Mouse (Mus musculus) CH12.LX (cell line): ENCODE measurements around the gene Gm28053. TPM values are rescaled to one million over a fixed set of nuclear protein-coding genes. Genes with fewer than 3 reads are reported as not detected.

Experiments
- DNase-seq: peaks from one replicate; pipeline ENCODE4 v3.0.0-alpha.2; 2013; ENCODE audit errors: extremely low read depth
- H3K27ac ChIP-seq: 2 replicates; pipeline ENCODE4 v1.5.1; 2012; ENCODE audit warnings: low read depth, mild to moderate bottlenecking, control low read depth, moderate library complexity; ENCODE audit not compliant: insufficient read depth
- H3K27me3 ChIP-seq: replicated peaks from 2 replicates; pipeline ENCODE3; 2012; ENCODE audit warnings: inconsistent platforms
- H3K36me3 ChIP-seq, 2 experiments: replicated peaks in 1 of 2; 2 replicates each; pipeline versions ENCODE3 to v1.6.1; 2012; ENCODE audit warnings: inconsistent platforms in 1 of 2, low read length in 1 of 2, mild to moderate bottlenecking in 1 of 2, mixed read lengths in 1 of 2, moderate library complexity in 1 of 2; ENCODE audit not compliant: control insufficient read depth in 1 of 2, insufficient read depth in 1 of 2
- H3K4me1 ChIP-seq, 2 experiments: 2 replicates each; pipeline ENCODE4 v1.6.1; 2012; ENCODE audit warnings: inconsistent platforms in 1 of 2, moderate library complexity in 1 of 2; ENCODE audit not compliant: insufficient read depth in 2 of 2, control insufficient read depth in 1 of 2
- H3K4me2 ChIP-seq: 2 replicates; pipeline ENCODE4 v1.6.1; 2012; ENCODE audit warnings: low read depth, mild to moderate bottlenecking, control low read depth; ENCODE audit not compliant: poor library complexity, insufficient read depth, severe bottlenecking
- H3K4me3 ChIP-seq, 3 experiments: fragments of 150-350 bp in 1 of 3; sonication (generic) in 1 of 3; replicated peaks in 1 of 3; 2 replicates each; pipeline versions ENCODE3 to v1.5.1; 2011 to 2012; ENCODE audit warnings: low read depth in 2 of 3, low read length in 2 of 3, mild to moderate bottlenecking in 2 of 3, moderate library complexity in 2 of 3, control low read depth in 1 of 3, improper control_type of control experiment in 1 of 3, inconsistent platforms in 1 of 3, mixed read lengths in 1 of 3; ENCODE audit not compliant: poor library complexity in 1 of 3
- H3K79me2 ChIP-seq: replicated peaks from 2 replicates; pipeline ENCODE4 v1.6.1; 2012; ENCODE audit warnings: mild to moderate bottlenecking, moderate library complexity; ENCODE audit not compliant: control insufficient read depth, poor library complexity, insufficient read depth, severe bottlenecking; ENCODE audit errors: extremely low read depth
- H3K9ac ChIP-seq: 2 replicates; pipeline ENCODE4 v1.6.1; 2012; ENCODE audit warnings: low read depth, mild to moderate bottlenecking, control low read depth, moderate library complexity; ENCODE audit not compliant: insufficient read depth
- H3K9me3 ChIP-seq: replicated peaks from 2 replicates; pipeline ENCODE3; 2012; ENCODE audit warnings: low read length, inconsistent platforms, mixed read lengths
- BHLHE40 ChIP-seq: IDR thresholded peaks from 2 replicates; pipeline ENCODE4 v1.6.1; 2011; ENCODE audit warnings: mild to moderate bottlenecking, low read depth, low read length, improper control_type of control experiment
- CHD2 ChIP-seq: IDR thresholded peaks from 2 replicates; pipeline ENCODE4 v1.6.1; 2011; ENCODE audit warnings: low read length, improper control_type of control experiment
- CTCF ChIP-seq, 2 experiments: IDR thresholded peaks in 1 of 2; conservative IDR thresholded peaks in 1 of 2; 2 replicates each; pipeline ENCODE4 v1.5.1; 2011 to 2012; ENCODE audit warnings: low read depth in 2 of 2, low read length in 2 of 2, improper control_type of control experiment in 1 of 2, inconsistent platforms in 1 of 2, mild to moderate bottlenecking in 1 of 2, moderate library complexity in 1 of 2
- ELF1 ChIP-seq: IDR thresholded peaks from 2 replicates; pipeline ENCODE4 v1.6.1; 2014; ENCODE audit warnings: low read depth, mild to moderate bottlenecking, inconsistent platforms, low read length, improper control_type of control experiment
- EP300 ChIP-seq: IDR thresholded peaks from 2 replicates; pipeline ENCODE4 v1.6.1; 2011; ENCODE audit warnings: low read length, improper control_type of control experiment
- ETS1 ChIP-seq: conservative IDR thresholded peaks from 2 replicates; pipeline ENCODE4 v1.6.1; 2012; ENCODE audit warnings: low read depth, mild to moderate bottlenecking, inconsistent platforms, low read length, improper control_type of control experiment, moderate library complexity
- GABPA ChIP-seq: IDR thresholded peaks from 2 replicates; pipeline ENCODE4 v1.6.1; 2012; ENCODE audit warnings: low read depth, low read length, improper control_type of control experiment, inconsistent platforms; ENCODE audit not compliant: insufficient replicate concordance
- HCFC1 ChIP-seq: IDR thresholded peaks from 2 replicates; pipeline ENCODE4 v1.6.1; 2012; ENCODE audit warnings: low read depth, mild to moderate bottlenecking, inconsistent platforms, low read length, improper control_type of control experiment
- IRF4 ChIP-seq: IDR thresholded peaks from 2 replicates; pipeline ENCODE4 v1.6.1; 2014; ENCODE audit warnings: low read depth, mild to moderate bottlenecking, inconsistent platforms, low read length, improper control_type of control experiment
- JUN ChIP-seq: IDR thresholded peaks from 2 replicates; pipeline ENCODE4 v1.6.1; 2011; ENCODE audit warnings: low read depth, mild to moderate bottlenecking, low read length, improper control_type of control experiment, moderate library complexity; ENCODE audit not compliant: insufficient read depth
- JUND ChIP-seq: conservative IDR thresholded peaks from 2 replicates; pipeline ENCODE4 v1.6.1; 2011; ENCODE audit warnings: low read depth, low read length, improper control_type of control experiment
- MAX ChIP-seq: IDR thresholded peaks from 2 replicates; pipeline ENCODE4 v1.6.1; 2011; ENCODE audit warnings: low read length, improper control_type of control experiment
- MAZ ChIP-seq: IDR thresholded peaks from 2 replicates; pipeline ENCODE4 v1.6.1; 2012; ENCODE audit warnings: low read depth, mild to moderate bottlenecking, inconsistent platforms, low read length, improper control_type of control experiment, moderate library complexity
- MXI1 ChIP-seq: IDR thresholded peaks from 2 replicates; pipeline ENCODE4 v1.6.1; 2011; ENCODE audit warnings: mild to moderate bottlenecking, low read depth, low read length, improper control_type of control experiment
- NRF1 ChIP-seq: IDR thresholded peaks from 2 replicates; pipeline ENCODE4 v1.6.1; 2014; ENCODE audit warnings: low read depth, mild to moderate bottlenecking, inconsistent platforms, low read length, improper control_type of control experiment, moderate library complexity
- PAX5 ChIP-seq: IDR thresholded peaks from 2 replicates; pipeline ENCODE4 v1.6.1; 2012; ENCODE audit warnings: low read length, inconsistent platforms, mixed read lengths
- POLR2A ChIP-seq: IDR thresholded peaks from 2 replicates; pipeline ENCODE4 v1.6.1; 2011; ENCODE audit warnings: low read depth, mild to moderate bottlenecking, improper control_type of control experiment, low read length
- SIN3A ChIP-seq: IDR thresholded peaks from 2 replicates; pipeline ENCODE4 v1.6.1; 2012; ENCODE audit warnings: low read length, improper control_type of control experiment, inconsistent platforms
- TBP ChIP-seq: conservative IDR thresholded peaks from 2 replicates; pipeline ENCODE4 v1.6.1; 2011; ENCODE audit warnings: low read depth, low read length, improper control_type of control experiment
- TCF12 ChIP-seq: IDR thresholded peaks from 2 replicates; pipeline ENCODE4 v1.6.1; 2014; ENCODE audit warnings: low read depth, mild to moderate bottlenecking, inconsistent platforms, low read length, improper control_type of control experiment
- UBTF ChIP-seq: IDR thresholded peaks from 2 replicates; pipeline ENCODE4 v1.6.1; 2012; ENCODE audit warnings: low read depth, mild to moderate bottlenecking, inconsistent platforms, low read length, improper control_type of control experiment, moderate library complexity
- USF2 ChIP-seq: conservative IDR thresholded peaks from 2 replicates; pipeline ENCODE4 v1.6.1; 2011; ENCODE audit warnings: low read depth, low read length, improper control_type of control experiment
- ZKSCAN1 ChIP-seq: IDR thresholded peaks from 2 replicates; pipeline ENCODE4 v1.6.1; 2012; ENCODE audit warnings: low read depth, inconsistent platforms, low read length, improper control_type of control experiment, borderline replicate concordance
- ZMIZ1 ChIP-seq: IDR thresholded peaks from 2 replicates; pipeline ENCODE4 v1.6.1; 2012; ENCODE audit warnings: low read depth, mild to moderate bottlenecking, inconsistent platforms, low read length, improper control_type of control experiment
- ZNF384 ChIP-seq: IDR thresholded peaks from 2 replicates; pipeline ENCODE4 v1.6.1; 2012; ENCODE audit warnings: low read depth, low read length, improper control_type of control experiment, inconsistent platforms
- dilution Hi-C: fragments of 300-500 bp; cut with MboI; formaldehyde crosslinking; loops from 2 replicates; pipeline ENCODE4 v1.14.3; 2020; ENCODE audit warnings: low sequenced_read_pairs; ENCODE audit not compliant: extremely low pct_unique_long_range_greater_than_20kb, extremely low pct_ligation_motif_present
- in situ Hi-C: fragments of 300-500 bp; cut with MboI; formaldehyde crosslinking; loops from 3 replicates; pipeline ENCODE4 v1.14.3; 2019; ENCODE audit warnings: low sequenced_read_pairs, low pct_ligation_motif_present, low pct_unique_long_range_greater_than_20kb, mixed read lengths
- polyA plus RNA-seq: library from polyadenylated mRNA; unstranded; fragments of >175 nt; gene quantifications from 2 replicates; pipeline ENCODE4 v1.2.1, GENCODE M21; 2012; ENCODE audit warnings: low read depth; ENCODE audit not compliant: insufficient read length
- total RNA-seq, 2 experiments: library from RNA; depleted of rRNA; stranded (reverse); fragments of 300-350 nt in 1 of 2; fragments of >200 nt in 1 of 2; gene quantifications; 2 replicates each; pipeline ENCODE4 v1.2.3; 2012 to 2014

Gene Gm28053
- total and polyA plus RNA-seq, 3 experiments: 8.0 to 22.7 (median 10.0) TPM

GRCm38 (mm10) chr6:48723468-48723867, 5.1 kb downstream of the Gm28053 start:
- peaks cover 31 to 70% of the 10 kb centered on the region in 2 experiments for H3K4me1 ChIP-seq
- no peak for DNase-seq
- peaks cover 14% of the 10 kb centered on the region for H3K79me2 ChIP-seq
- no peak for TF ChIP-seq MXI1
- TF ChIP-seq POLR2A: no peak
- no peak for TF ChIP-seq IRF4
- TF ChIP-seq PAX5: no peak
- no peak for TF ChIP-seq ETS1
- TF ChIP-seq ZKSCAN1: no peak
- TF ChIP-seq TBP: no peak
- TF ChIP-seq SIN3A: no peak
- peak; percentile 44; the same call in 1 of the 2 replicates for TF ChIP-seq ELF1
- TF ChIP-seq HCFC1: no peak
- TF ChIP-seq TCF12: no peak
- TF ChIP-seq MAX: peak; percentile 48; the same call in 1 of the 2 replicates
- no peak for TF ChIP-seq UBTF
- no peak for TF ChIP-seq BHLHE40
- TF ChIP-seq JUN: no peak
- TF ChIP-seq JUND: no peak
- TF ChIP-seq ZNF384: no peak
- TF ChIP-seq ZMIZ1: no peak
- TF ChIP-seq MAZ: no peak
- TF ChIP-seq CHD2: 0 out of 2 replicates have a peak, but pooled peaks have one; percentile 10
- peak; percentile 20; the same call in 1 of the 2 replicates for TF ChIP-seq EP300
- TF ChIP-seq CTCF (conservative IDR thresholded peaks at IDR 0.05 in 1 of 2, IDR thresholded peaks at IDR 0.05 in 1 of 2; ENCODE audit: low read depth in 2 of 2, low read length in 2 of 2): no peak
- TF ChIP-seq USF2: no peak
- TF ChIP-seq GABPA: no peak
- TF ChIP-seq NRF1: no peak
- TF ChIP-seq, all 38 proteins: peak for 4
- Histone ChIP-seq H3K27me3 (no peaks in the 10 kb centered on the region), H3K4me2 (peak overlapping the region; percentile 64), H3K9ac (peak overlapping the region; percentile 34; the same call in 1 of the 2 replicates), H3K9me3 (no peaks in the 10 kb centered on the region), H3K36me3 (peaks cover 0 to 4% of the 10 kb centered on the region in 2 experiments), H3K27ac (peak overlapping the region; percentile 71), H3K4me3 (no peak overlapping the region)
- dilution Hi-C loops (no loop called here), in situ Hi-C loops (no loop called here)
